Mouse (Mus musculus): ENCODE measurements around the gene Tns3.

The Tns3 gene

DNA sequence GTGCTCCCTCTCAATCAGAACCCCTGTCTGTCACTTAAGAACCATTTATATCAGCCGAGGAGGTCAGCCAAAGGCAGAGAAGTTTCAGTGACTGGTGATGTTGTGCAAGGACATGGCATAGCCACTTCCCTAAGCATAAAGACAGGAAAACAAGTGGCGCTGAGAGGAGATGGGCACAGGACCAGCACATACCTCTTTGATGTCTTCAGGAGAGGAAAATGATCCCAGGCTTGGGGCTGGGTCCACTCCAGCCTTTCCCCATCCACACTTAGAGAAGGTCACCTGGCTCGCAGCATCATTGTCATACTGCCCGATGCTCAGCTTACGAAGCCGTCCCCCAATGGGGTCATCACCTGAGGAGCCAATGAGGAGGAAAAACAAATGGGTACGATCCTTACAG, 185.0 kb downstream of the Tns3 start:
- no peak for DNase-seq (ENCODE audit: low read depth, low spot score)

DNA sequence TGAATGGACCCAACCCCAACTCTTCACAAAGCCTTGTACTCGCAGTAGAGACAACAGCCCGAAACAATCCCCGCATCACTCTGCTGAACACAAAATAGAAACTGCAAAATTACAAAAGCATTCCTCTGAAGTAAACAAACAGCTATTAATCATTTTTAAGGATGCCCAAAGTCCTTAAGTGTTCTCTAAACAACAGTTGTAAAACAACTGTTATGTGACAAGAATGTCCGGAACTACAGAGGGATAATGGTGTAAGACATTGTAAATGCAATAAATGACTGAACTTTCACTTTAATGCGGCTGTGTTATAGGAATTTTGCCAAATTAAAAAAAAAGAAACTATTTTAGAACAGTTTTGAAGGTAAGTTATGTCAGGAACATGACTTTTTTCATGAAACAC, 190.7 kb downstream of the Tns3 start:
- no peak for DNase-seq (ENCODE audit: low read depth, low spot score)

DNA sequence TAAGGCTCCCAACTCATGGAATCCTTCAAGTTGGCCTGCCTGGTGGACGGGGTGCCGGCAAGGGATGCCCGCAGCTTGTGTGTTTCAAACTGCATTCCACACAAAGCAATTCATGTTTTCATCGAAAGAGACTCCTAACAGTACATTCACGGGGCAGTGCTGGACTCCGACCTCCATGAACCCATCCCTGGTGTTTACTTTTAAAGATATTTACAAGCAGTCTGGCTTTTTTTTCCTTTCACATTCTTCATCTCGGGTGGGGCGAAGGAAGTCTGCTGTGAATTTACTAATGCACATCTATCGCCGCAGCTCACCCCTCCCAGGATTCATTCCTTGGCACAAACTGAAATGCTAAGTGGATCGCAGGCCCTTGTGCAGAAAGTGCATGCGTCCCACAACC, 191.9 kb downstream of the Tns3 start:
- no peak for DNase-seq (ENCODE audit: low read depth, low spot score)

DNA sequence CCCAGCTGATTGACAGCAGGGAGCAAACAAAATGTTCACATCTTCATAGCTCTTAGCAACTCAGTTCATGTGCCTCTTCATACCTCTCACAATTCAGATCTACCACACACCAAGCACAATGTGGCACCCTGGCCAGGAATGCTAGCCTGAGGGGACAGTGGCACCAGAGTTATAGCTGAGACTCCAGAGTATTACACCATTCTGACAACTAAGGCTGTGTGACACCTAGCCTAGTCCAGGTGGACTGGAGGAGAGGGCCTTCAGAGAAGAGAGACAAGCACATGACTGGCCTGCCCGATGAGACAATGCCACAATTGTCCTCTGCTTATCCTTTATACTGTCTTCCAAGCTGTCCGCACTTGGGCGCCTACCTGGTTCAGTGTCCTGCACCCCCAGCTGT, 192.8 kb downstream of the Tns3 start:
- DNase-seq (ENCODE audit: low read depth, low spot score) = no peak

DNA sequence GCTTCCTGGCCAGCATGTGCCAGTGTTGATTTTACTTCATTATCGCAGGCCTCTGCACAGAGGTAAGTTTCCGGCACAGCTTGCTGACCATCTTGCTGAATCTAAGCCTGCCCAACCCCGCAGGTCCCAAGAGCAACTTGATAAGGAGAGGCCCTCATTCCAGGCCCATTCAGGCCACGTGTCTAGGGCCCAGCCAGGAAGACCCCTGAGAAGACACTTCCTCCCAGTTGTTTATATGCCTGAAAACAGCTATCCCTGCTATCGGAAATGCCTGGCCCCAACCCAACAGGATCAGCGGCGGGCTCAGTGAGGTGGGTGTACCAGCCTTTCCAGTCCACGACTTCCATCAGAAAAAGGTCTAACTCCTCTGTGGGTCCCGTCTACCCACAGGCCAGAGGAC, 194.8 kb downstream of the Tns3 start:
- DNase-seq (ENCODE audit: low read depth, low spot score) = no peak

DNA sequence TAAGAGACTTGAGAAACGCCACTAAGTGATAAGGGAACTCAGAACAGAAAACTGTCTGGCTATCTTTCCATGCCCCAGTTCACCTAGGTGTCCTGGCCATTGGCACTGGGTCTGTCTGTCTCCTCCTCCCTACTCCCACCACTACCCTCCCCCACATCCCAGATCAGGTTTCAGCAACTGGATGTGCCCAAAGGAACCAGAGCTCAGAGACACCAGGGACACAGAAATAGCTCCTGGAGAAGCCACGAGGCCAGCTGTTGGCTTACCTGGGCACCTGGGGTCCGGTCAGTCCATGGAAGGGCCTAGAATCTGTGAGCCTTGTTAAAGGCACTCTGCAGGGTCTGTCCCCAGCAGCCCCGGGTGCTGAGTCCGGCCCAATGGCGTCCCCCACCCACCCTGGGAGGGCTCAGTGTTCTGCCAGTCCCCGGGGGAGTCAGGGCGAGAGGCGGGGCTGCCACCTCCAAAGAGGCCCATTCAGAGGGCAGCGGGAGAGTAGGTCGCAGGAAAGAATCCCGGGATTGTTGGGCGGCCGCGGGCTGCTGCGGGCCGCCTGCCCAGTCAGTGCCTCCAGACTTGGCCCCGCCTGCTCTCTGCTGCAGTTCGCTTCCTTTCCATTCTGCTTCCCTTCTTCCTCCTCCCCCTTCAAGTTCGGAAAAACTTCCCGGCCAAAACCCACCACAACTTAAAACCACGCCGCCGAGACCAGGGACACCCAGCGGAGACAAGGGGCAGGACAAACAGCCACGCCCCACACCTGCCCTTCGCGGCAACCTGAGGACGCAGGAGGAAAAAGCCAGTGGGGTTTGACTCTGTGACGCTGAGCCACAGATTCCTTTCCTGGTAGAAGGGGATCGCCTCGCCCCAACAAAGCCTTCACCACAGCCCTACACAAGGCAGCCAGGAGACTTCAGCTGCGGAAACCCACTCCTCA, 195.9 kb downstream of the Tns3 start:
- peak; percentile 41 for DNase-seq (ENCODE audit: low read depth, low spot score)

DNA sequence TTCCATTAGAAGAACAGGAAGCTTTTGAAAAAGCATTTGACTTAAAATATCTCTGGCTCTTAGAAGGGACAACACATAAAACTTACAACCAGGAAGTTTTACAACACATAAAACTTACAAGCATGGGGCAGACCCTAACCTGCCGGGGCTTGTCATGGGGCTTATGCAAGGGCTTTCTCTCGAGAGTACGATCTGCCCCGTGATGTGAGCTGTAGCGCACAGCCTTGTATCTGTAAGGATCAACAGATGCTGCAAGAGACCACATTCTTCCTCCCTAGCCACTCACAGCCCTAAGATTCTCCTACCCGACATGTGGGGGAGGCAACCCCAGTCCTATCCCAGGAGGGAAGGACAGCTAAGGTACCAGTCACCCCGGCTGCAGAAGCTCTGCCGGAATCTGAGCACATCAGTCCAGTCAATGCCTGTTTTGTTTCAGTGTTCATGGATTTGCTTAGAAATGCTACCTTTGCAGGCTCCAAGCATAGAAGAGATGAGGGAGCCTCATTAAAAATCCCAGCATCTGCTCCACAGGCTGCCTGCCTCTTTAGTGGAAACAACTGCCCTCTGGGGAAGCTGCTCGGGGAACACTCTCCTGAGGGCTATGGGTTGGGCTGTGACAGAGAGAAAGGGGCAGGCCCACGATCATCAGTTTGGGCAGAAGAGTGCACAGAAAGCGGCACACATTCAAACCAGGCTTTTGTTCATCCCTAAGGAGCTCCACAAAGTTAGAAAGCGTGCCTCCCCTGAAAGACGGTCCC, 196.8 kb downstream of the Tns3 start:
- DNase-seq (ENCODE audit: low read depth, low spot score) = no peak

DNA sequence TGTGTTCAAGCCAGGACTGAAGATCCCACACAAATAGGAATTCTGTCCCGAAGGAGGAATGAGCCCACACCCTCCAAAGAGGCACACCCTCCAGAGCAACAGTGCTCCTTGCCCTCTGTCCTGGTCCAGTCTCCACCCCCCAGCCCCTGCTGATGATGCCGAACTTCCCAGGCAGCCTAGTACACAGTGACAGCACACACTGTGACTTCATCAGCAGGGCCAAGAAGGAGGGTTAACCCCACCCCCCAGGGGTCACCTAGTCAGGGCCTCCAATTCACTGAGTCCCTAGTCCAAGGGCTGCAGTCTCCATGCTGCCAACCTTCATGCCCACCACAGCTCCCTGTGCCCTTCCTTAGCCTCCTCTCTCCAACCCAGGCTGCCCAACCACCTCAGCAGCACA, 200.5 kb downstream of the Tns3 start:
- no peak for DNase-seq (ENCODE audit: low read depth, low spot score)

DNA sequence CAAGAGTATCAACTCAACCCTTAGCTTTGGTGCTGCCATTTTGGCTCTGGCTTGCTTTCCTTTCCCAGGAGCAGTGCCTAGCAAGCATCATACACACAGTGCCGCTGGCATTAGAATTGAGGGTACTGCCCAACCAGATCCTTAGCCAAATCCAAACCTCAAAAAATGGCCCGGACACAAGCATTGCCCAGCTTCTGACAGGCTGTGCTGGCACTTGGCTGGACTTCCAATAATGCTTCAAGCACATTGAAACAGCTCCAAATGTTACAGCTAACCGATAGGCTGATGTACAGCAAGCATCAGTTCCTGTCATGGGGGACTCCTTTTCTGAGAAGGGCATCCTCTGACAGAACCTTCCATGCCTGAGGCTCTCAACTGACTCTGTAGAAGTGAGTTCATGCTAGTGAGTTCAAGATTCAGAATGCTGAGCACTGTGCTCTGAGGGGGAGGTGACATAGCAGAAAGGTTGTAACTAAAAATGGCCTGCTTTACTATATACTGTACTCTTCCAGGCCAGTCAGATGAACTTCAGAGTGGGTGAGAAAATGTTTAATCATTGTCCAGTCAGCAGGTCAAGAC, 201.4 kb downstream of the Tns3 start:
- DNase-seq (ENCODE audit: low read depth, low spot score) = no peak

DNA sequence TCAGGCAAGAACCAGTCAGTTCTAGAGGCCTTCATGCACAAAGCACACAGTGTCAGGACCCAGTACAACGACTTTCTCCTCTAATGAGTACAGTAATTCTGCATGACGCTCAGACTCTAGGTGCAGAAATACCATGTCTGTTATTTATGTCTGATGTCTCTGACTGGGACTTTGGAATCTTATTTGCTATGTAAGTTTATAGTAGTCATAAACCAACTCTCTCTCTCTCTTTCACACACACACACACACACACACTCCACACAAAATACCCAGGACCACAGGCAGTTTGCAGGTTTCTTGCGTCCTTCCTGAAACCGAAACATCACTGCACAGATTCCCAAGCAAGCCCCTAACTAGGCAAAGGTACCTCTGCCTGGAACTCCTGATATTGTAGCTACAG, 203.5 kb downstream of the Tns3 start:
- no peak for DNase-seq (ENCODE audit: low read depth, low spot score)

DNA sequence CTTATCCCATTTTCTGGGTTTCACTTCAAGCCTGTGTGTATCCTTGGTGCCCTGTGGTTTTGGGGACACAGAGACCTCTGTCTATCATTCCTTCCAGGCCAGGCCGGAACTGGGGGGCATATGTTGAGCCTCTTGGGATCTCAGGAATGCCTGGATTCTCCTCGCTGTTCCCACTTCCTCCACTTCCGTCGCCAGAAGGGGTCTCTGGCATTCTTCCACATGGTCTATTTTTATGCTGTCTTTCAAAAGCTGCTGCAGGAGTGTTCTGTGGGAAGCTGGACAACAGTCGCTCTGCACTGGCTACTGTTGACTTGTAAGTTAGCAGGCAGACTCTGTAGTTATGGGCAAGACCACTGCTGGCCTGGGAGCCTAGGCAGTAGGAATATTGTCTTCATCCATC, 206.4 kb downstream of the Tns3 start:
- no peak for DNase-seq (ENCODE audit: low read depth, low spot score)

DNA sequence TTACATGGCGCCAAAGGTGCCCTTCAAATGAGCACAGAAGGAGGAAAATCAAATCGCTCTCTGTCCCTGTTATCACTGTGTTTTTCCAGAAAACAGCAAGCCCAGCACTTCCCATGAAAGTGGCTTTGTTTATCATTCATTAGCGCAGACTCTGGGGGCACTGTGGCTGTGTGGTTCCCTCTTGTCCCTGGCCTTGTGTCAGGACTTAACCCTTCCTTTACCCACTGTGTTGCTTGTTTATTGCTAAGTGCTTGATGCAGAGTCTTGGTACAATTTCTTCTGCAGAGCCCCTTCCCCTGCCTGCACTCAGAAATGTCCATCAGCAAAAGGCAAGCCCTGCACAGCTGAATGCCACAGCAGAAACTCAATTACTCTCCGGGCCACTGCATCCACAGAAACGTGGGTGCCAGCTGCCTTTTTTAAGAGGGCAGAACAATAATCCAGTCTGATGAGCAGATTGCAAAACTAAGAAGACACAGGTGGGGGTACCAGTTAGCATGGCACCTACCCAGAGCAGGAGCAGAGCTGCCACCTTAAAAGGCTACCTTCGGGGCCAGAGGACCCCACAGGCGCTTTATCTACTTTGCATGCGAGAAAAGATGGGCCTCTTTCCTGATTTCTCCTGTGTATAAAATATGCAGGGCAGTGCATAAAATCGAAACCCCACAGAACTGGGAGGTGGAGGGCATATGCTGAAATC, 207.6 kb downstream of the Tns3 start:
- no peak for DNase-seq (ENCODE audit: low read depth, low spot score)

DNA sequence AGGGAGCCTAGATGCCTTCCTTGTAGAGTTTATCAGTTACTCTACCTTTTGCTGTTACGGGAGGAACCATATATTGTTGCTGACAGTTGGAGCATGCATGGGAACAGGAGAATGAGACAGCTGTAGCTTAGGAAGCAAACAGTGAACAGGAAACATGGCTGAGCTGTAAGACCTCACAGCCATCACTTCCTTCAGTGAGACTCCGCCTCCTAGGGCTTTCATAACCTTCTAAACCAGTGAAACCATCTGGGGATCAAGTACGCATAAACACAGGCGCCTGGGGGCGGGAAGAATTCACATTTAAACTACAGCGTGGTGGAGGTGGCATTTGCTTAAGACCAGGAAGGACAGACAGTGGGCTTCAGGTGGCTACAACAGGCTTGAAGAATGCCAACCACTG, 208.7 kb downstream of the Tns3 start:
- no peak for DNase-seq (ENCODE audit: low read depth, low spot score)

DNA sequence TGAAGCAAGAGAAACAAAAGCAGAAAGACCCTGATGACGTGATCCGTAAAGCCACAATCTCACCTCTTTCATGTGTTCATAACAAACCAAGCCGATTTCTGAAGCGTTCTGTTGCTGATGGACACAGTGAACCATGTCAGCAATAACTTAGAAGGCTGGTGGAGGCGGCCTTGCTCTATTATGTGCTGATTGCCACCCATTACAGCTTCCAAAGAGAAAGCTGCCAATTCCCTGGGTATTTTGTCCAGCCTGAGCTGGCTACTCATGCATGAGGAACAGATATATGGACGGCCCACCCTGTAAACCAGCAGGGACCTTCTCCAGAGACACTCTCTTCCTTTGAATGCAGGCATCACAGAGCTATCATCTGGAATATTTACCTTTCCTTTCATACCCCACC, 211.1 kb downstream of the Tns3 start:
- no peak for DNase-seq (ENCODE audit: low read depth, low spot score)

DNA sequence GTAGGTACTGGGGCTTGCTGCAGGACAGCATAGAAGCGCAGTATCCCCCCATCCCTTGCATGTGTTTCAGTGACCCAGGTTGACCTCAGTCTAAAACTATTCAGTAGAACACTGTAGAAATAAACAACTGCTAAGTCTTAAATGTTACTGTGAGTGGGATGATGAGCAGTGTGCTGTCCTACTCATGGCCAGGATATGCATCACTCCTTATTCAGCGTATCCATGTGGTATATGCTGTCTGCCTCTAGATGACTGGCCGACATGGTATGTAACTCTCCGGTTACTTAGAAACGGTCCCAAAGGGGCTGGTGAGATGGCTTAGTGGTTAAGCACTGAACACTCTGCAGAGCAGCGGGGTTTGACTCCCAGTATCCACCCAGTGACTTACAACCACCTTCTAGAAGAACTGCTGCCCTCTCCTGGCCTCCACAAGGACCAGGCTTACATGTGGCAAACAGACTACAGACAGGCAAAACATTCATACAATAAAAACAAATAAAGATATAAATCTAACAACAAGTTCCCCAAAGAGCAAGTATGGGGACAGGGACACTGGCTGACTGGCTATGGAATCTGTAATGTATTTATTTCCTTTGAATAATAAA, 212.6 kb downstream of the Tns3 start:
- no peak for DNase-seq (ENCODE audit: low read depth, low spot score)

DNA sequence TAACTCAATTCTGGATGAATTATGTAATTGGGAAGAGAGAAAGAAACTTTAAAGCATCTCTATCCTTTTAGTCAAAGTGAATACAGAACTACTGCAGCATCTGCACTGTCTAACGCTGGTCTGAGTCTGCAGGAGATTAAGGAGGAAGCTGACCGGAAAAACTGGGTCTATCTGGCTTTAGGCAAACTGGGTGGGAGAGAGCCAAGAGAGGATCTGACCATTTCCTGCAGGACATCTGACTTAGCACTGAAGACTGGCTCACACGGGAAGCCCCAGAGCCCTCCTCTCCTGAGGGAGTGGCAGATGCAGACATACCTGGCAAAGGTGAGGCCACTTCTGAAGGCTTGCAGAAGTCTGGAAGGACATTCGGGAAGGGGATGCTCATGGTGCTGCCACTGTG, 213.8 kb downstream of the Tns3 start:
- no peak for DNase-seq (ENCODE audit: low read depth, low spot score)

DNA sequence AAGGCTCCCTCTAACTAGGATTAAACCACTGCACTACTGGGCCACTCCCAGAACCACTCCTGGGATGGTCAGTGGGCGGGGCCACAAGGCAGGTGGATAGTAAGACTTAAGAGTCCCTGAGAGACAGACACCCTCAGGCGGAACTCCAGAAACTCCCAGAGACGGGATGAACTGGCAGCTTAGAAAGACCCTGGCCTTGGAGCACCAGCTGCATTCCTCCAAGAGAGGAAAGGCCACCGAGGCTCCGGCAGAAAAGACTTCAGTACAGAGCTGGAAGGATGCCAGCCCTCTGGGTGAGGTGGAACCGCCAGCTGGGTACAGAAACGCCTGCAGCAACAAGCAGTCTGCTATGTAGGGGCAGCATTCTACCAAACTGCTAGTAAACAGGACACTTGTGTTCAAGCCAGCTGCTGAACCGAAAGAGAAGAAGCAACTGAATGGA, 218.4 kb downstream of the Tns3 start:
- DNase-seq (ENCODE audit: low read depth, low spot score) = no peak

DNA sequence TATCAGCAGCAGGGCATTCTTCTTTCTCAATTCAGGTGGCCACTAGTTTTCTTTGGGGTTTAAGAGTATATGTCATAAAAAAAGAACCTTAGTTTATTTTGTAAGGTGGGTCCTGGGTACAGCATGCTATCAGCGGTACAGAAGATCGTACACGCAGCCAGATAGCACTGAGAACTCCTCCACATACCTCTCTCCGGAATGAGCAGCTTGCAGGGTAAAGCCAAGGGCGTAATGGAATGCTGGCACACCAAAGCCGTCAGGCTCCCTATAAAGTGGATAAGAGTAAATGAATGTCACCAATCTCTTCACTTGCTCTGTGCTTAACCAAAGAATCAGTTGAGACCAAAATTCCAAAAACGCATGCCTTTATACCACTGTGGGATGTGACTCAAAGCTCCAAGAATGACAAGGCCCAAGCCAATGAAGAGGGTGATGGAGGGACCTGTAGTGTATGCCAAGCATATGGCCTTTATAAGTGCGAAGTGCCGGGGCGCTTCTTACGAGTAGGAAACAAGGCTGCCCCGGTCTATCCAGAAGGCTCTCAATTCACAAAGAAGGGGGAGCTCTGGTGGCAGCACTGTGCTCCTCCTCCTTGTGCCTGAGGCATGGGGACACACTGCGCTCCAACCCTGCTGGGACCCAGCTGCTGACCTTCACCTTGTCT, 219.4 kb downstream of the Tns3 start:
- DNase-seq (ENCODE audit: low read depth, low spot score) = no peak

DNA sequence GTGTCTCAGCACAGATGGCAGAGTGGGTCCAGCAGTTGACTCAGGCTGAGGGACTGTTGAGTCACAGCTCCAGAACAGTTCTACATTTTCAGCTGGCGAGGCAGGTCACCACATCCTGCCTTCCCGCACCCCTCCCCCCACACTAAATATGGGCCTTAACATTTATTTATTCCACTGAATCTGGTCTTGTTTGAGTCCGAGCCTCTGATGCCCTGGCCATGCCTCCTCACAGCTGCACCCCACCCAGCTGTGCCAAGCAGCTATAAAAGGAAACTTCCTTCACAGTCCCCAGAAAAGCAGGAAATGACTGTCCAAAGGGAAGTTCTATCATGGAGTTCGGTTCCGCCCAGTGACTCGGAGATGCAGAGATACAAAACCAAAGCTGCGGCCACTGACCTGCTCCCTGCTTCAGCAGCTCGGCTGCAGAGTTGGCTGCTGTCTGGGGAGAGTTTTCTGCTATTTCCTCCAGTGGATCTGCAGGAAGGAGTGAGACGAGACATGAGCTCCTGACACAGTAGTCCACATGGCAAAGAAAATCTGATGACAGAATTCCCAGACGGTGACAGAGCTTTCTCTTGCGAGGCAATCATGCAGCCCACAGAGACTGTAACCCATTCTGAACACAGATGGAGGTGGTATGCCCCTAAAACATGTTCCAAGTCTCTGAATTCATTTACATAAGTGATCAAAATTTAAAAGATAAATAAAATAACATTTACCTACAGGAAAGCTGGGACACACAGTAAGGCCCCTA, 220.6 kb downstream of the Tns3 start:
- no peak for DNase-seq (ENCODE audit: low read depth, low spot score)

DNA sequence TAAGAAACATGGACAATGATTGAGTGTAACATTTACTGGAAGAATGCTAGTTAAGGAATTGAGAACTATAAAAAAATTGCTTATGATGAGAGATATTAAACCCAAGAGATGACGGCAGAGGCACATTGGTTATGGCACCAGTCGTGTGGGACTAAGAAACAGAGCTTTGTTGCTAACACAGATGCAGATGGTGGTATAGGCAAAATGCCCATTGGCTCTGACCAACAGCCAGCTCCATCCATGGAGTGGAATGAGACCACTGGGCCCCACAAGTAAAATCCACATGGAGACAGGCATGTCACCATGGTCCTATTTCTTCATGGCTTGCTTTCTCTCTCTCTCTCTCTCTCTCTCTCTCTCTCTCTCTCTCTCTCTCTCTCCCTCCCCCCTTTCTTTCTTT, 223.6 kb downstream of the Tns3 start:
- no peak for DNase-seq (ENCODE audit: low read depth, low spot score)
